ENCODE assay signal across 15 mouse cellular contexts in genomic region chr9:45105596-45106374, GRCm38 (mm10). TPM values are rescaled to one million over a fixed set of nuclear protein-coding genes. Genes with fewer than 3 reads are reported as not detected.
"Had no signal": no experiment of that assay in that cellular context is flagged by ENCODE, and none has a peak within 500 bp of the region (broad histone marks: within the 10 kb centered on the region; RNA-seq: fewer than 3 reads in every experiment).

No protein-coding gene starts in this region.

- H3K9me3 ChIP-seq: limb, embryonic 12.5 days; liver, embryonic 13.5 days; midbrain, embryonic 13.5 days had no signal

- H3K4me2 ChIP-seq: limb, embryonic 12.5 days; liver, embryonic 13.5 days; midbrain, embryonic 13.5 days had no signal

- H3K4me3 ChIP-seq: limb, embryonic 12.5 days; liver, embryonic 13.5 days; midbrain, embryonic 13.5 days had no signal

- H3K27me3 ChIP-seq: limb, embryonic 12.5 days; liver, embryonic 13.5 days had no signal

- H3K9ac ChIP-seq: limb, embryonic 12.5 days; liver, embryonic 13.5 days; midbrain, embryonic 13.5 days had no signal

- H3K4me1 ChIP-seq: liver, embryonic 13.5 days; midbrain, embryonic 13.5 days had no signal

- H3K36me3 ChIP-seq: limb, embryonic 12.5 days; liver, embryonic 13.5 days; midbrain, embryonic 13.5 days had no signal

- ATAC-seq: hindbrain, postnatal 0 days; lung, postnatal 0 days; midbrain, embryonic 13.5 days had no signal

- DNase-seq: layer of hippocampus, adult 9-11 months; layer of hippocampus, postnatal 36 days; liver, embryonic 13.5 days; lung, adult 2 months; lung, postnatal 36 days; right cerebral cortex, postnatal 14 days; thymus, postnatal 36 days had no signal

- H3K27ac ChIP-seq: hindbrain, postnatal 0 days; limb, embryonic 12.5 days; liver, embryonic 13.5 days; midbrain, embryonic 13.5 days had no signal

RNA-seq across cellular contexts. Expression of gene Scn2b, which starts 11.8 kb away (rescaled TPM):
- total RNA-seq: megakaryocyte progenitor cell, adult 5-6 weeks had no signal

RNA-seq across cellular contexts. Expression of gene Jaml, which starts 26.8 kb away (rescaled TPM):
- total RNA-seq: hindbrain, postnatal 0 days; midbrain, postnatal 0 days had no signal
- polyA plus RNA-seq: neural tube, embryonic 14.5 days had no signal

RNA-seq across cellular contexts. Expression of gene Scn4b, which starts 32.4 kb away (rescaled TPM):
- total RNA-seq: megakaryocyte progenitor cell, adult 5-6 weeks had no signal
- polyA plus RNA-seq: intestine, embryonic 14.5 days had no signal
